Mouse (Mus musculus): Measurements from ENCODE around the gene Tctn1.

Gene Tctn1

GRCm38 (mm10) chr5:122245186-122245585 is 19.1 kb downstream of the Tctn1 start:
- DNase-seq, result no peak

- no peak for DNase-seq
Measured at GRCm38 (mm10) chr5:122243781-122244523, 20.3 kb downstream of the Tctn1 start.

- no peak for DNase-seq
Measured at GRCm38 (mm10) chr5:122242521-122243123, 21.6 kb downstream of the Tctn1 start.

GRCm38 (mm10) chr5:122240989-122241388 is 23.3 kb downstream of the Tctn1 start:
- DNase-seq, result no peak

- DNase-seq, result no peak
Measured at GRCm38 (mm10) chr5:122240521-122240920, 23.7 kb downstream of the Tctn1 start.

GRCm38 (mm10) chr5:122239618-122240017 is 24.6 kb downstream of the Tctn1 start:
- no peak for DNase-seq

- DNase-seq, result no peak
Measured at GRCm38 (mm10) chr5:122237200-122237599, 27.1 kb downstream of the Tctn1 start.

- DNase-seq, result no peak
Measured at GRCm38 (mm10) chr5:122235196-122235836, 28.9 kb downstream of the Tctn1 start.

GRCm38 (mm10) chr5:122234319-122235195 is 29.7 kb downstream of the Tctn1 start:
- DNase-seq, result no peak

- no peak for DNase-seq
Measured at GRCm38 (mm10) chr5:122233695-122234094, 30.6 kb downstream of the Tctn1 start.

GRCm38 (mm10) chr5:122233077-122233581 is 31.1 kb downstream of the Tctn1 start:
- DNase-seq, result no peak

GRCm38 (mm10) chr5:122232004-122232403 is 32.3 kb downstream of the Tctn1 start:
- DNase-seq, result no peak

- DNase-seq, result no peak
Measured at GRCm38 (mm10) chr5:122231431-122231830, 32.8 kb downstream of the Tctn1 start.

- no peak for DNase-seq
Measured at GRCm38 (mm10) chr5:122230816-122231215, 33.4 kb downstream of the Tctn1 start.

- no peak for DNase-seq
Measured at GRCm38 (mm10) chr5:122228772-122229171, 35.5 kb downstream of the Tctn1 start.

- no peak for DNase-seq
Measured at GRCm38 (mm10) chr5:122228271-122228765, 35.9 kb downstream of the Tctn1 start.

GRCm38 (mm10) chr5:122224291-122224690 is 40.0 kb downstream of the Tctn1 start:
- no peak for DNase-seq

- DNase-seq, result no peak
Measured at GRCm38 (mm10) chr5:122221085-122221484, 43.2 kb downstream of the Tctn1 start.

GRCm38 (mm10) chr5:122219655-122220629 is 44.3 kb downstream of the Tctn1 start:
- no peak for DNase-seq

GRCm38 (mm10) chr5:122218928-122219327 is 45.3 kb downstream of the Tctn1 start:
- no peak for DNase-seq

Data from cerebellum, adult 8-10 months (tissue).